Mouse (Mus musculus): Measurements from ENCODE around the gene Cwc27. TPM values are rescaled to one million over a fixed set of nuclear protein-coding genes. Genes with fewer than 3 reads are reported as not detected.
A peak's percentile ranks its signal among the peaks of the same experiment; 100 is the strongest.

Cwc27 gene
- total RNA-seq, 2 experiments from 2014 or later: 17.6 to 19.0 TPM

GRCm38 (mm10) chr13:104619503-104620288 lies 197.2 kb downstream of the Cwc27 start:
- intact Hi-C loops (cut with DNase I): no loop called here
- DNase-seq: no peak

DNA sequence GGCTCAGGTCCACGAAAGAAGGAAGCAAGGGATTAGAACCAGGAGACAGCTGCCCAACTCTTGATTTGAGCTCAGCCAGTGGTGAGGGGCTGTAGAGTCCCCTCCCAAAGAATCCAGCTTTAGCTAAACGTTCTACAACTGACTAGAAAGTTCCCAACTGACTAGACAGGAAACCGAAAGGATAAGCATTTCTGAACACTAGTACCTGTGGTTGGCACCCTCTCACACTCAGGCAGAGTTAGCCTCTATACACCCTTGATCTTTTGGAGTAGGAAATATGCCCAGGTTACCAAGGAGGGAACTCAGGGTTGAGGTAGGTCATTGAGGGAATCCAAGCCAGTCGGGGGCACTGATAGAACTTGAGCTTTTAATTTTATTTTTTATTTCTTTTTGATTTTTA lies 199.7 kb downstream of the Cwc27 start:
- no peak for DNase-seq
- intact Hi-C loops (cut with DNase I): no loop called here

DNA sequence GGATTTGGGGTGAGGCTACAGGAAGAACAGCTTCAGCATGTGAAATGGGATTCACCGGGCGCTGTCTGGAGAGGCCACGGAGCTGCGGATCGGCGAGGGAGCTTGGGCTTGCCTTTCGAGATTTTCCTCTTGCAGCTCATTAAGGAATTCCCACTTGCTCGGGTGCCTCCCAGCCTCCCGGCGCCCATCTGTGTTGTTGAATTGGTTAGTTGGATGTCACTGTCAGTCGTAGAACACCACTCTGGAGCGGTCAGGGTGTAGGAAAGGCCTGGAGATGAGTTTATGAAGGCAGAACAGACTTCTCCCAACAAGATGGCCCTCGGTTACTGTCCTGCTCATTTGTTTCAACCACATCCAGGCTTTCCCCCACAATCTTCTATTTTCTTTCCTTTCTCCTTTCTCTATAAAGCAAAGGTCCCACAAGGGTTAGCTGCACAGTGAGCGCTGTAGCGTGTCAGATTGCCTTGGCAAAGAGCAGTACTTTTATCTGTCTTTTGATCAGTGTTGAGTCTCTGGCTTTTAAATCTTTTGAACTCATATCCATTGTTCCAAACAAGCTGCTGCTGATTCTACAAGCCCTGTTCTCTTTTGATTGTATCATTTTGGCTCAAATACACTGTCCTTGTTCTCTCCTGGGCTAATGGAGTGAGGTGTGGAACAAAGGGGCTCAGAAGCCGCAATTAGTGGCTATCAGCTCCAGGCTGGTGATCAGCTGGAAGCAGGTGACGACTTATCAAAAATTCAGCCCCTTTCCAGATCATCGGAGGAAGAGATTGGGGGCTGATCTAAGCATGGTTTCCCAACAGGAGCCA lies 200.7 kb downstream of the Cwc27 start:
- intact Hi-C loops (cut with DNase I): no loop called here
- no peak for DNase-seq

GRCm38 (mm10) chr13:104615111-104615510 lies 201.8 kb downstream of the Cwc27 start:
- DNase-seq: no peak
- intact Hi-C loops (cut with DNase I): no loop called here

DNA sequence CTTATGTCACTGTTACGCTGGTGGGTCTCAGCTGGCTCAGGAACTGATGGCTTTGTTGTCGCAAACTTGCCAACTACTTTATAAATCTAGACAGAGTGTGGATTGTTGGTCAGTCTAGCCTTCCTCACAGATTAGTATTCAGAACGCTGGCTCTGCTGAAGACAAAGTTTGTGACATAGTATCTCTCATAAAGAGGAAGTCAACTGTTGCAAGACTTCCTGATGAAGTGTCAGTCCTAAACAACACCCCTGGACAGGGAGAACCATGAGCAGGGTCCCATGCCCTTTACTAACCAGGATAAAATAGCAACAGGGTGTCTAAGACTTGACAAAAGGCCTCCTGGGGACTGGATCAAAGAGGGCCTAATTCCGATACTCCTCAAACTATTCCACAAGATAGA lies 205.6 kb downstream of the Cwc27 start:
- intact Hi-C loops (cut with DNase I): no loop called here
- no peak for DNase-seq

DNA sequence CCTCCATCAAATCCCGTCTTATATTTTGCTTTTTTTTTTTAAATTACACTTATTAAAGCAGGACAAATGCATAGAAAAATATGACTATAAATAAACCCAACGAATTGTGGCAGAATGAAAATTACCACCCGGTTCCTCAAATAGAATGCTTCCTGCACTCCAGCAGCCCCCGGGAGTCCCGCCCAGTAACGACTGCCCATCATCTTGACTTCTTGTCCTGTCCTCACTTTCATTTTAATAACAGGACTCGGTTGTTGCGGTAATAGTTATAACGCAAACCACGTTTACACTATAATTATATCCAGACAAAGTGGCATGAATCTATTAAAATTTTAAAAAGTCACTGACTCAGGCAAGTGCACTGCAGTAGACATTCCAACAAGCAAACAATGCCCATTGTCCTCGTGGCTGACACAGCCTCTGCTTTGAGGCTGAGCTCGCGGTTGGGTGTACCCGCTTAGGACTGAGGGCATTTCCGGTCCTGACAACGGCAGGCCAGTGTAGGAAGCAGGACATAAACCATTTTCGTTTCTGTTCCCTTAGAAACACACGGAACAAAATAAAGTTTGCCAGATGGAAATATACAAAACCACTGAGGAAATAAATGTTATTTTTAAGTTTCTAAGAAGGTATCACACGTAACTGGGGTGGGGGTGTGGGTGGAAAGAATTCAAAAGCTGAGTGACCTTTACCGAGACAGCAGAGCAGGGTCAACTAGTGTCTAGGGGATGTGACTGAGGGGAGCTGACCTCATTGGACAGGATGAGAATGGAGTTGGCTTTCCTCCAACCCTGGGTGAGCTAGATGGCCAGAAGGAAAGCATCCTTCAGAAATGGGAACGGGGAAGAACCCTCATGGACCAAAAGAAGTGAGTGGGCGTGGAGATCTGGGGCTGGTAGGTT lies 206.5 kb downstream of the Cwc27 start:
- DNase-seq: peak in 1 of 2 experiments; percentile 36
- intact Hi-C loops (cut with DNase I): no loop called here

GRCm38 (mm10) chr13:104608516-104608915 lies 208.4 kb downstream of the Cwc27 start:
- intact Hi-C loops (cut with DNase I): no loop called here

GRCm38 (mm10) chr13:104606786-104607580 lies 210.0 kb downstream of the Cwc27 start:
- no peak for DNase-seq
- intact Hi-C loops (cut with DNase I): no loop called here

More at GRCm38 (mm10) chr13:104608516-104608915, 208.4 kb downstream of the Cwc27 start:
- no peak for DNase-seq

GRCm38 (mm10) chr13:104605111-104605510 lies 211.8 kb downstream of the Cwc27 start:
- intact Hi-C loops (cut with DNase I): no loop called here

DNA sequence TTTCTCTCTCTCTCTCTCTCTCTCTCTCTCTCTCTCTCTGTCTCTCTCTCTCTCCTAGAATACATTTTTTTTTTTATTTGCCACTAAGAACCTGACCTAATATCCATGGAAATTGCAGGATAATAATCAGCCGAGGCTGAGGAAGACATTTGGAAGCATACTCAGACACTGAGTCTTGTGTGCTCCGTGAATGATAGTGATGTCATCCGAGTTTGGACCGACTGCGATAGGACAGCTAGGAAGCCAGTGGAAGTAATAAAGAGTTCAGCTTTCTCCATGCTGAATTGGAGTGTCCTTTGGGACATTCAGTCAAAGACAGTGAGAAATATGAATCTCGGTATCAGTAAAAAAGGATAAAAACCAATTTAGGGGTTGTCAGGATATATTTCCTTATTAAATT lies 214.7 kb downstream of the Cwc27 start:
- DNase-seq: peak in 1 of 2 experiments; percentile 20
- intact Hi-C loops (cut with DNase I): no loop called here

More at GRCm38 (mm10) chr13:104605111-104605510, 211.8 kb downstream of the Cwc27 start:
- no peak for DNase-seq

DNA sequence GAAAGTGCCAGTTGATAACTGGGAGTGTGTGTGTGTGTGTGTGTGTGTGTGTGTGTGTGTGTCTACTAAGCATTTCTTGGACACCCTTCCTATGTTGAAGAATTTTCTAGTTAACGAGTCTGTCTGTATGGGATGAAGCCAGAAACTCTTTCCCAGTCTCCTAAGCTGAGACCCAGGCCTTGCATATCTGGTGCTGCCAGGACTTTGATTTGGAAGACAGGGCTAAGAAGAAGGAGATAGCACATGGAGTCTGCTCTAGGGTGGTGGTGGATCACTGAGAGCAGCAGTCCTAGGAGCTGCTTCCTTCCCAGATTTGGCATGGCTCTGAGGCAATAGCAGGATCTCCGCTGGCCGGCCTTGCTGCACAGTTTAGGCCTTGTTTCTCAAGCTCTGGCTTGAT lies 215.2 kb downstream of the Cwc27 start:
- intact Hi-C loops (cut with DNase I): no loop called here

DNA sequence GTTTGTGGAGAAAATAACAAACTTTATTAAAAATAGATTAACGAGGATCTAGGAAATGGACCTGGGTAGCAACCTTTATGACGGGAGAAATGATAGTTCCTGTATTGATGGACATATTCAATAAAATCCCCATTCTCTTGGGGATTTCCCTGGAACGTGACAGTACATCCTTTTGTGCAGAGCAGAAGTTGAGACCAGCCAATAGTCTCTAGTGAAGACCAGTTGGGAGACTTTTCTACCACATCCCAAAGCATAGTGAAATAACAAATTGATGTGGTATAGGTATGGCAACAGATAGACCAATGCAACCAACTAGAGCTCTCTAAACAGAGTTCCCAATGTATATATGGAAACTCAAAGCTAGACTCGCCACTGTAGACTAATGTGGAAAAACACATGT lies 220.7 kb downstream of the Cwc27 start:
- no peak for DNase-seq
- intact Hi-C loops (cut with DNase I): no loop called here

More for the DNA sequence above, 215.2 kb downstream of the Cwc27 start:
- peak; percentile 22 to 27 for DNase-seq

DNA sequence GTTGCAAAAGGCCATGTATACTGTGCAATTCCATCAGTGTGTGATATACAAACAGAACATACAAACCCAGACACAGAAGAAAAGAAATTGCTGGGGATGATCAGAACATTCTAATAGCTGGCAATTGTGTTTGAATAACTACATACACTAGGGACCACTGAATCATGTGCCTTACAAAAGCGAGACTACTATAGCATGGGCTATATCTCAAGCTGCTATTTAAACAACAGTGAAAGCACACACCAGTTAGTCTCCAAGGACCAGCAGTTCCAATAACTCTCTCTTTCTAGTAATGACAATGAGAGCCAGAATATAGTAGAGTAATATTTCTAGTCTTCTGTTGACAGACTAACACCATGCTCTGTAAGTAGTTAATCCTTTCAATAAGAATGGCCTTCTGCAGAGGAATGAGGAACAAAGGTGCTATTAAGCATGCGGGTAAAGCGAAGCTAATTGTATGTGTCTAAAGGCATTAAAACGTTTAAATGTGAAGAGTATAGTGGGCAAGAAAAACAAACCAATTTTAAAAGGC lies 222.1 kb downstream of the Cwc27 start:
- DNase-seq: no peak
- intact Hi-C loops (cut with DNase I): no loop called here

GRCm38 (mm10) chr13:104590931-104591330 lies 226.0 kb downstream of the Cwc27 start:
- no peak for DNase-seq
- intact Hi-C loops (cut with DNase I): no loop called here

DNA sequence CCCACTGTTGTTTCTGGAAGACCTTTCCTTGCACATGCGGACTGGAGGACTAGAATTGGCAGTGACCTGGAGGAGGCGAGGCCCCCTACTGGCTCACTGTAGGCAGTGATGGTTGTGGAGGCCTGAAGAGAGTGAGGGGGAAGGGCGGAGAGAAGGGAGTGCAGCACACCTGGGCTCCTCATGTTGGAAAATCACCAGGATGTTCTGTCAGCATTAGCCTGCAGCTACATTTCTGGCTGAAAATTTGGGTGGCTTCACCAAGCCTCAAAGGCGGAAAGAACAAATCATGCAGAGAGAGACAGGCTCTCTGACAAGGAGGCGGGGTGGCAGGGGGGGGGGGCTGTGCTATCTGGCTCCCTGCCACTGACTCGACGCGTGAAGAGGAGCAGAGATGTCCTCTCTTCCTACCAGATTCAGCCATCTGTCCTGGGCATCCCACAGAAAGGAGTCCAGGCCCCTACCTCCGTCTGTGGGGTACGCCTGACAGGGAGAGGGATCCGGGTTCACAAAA lies 226.8 kb downstream of the Cwc27 start:
- DNase-seq: no peak
- intact Hi-C loops (cut with DNase I): no loop called here

DNA sequence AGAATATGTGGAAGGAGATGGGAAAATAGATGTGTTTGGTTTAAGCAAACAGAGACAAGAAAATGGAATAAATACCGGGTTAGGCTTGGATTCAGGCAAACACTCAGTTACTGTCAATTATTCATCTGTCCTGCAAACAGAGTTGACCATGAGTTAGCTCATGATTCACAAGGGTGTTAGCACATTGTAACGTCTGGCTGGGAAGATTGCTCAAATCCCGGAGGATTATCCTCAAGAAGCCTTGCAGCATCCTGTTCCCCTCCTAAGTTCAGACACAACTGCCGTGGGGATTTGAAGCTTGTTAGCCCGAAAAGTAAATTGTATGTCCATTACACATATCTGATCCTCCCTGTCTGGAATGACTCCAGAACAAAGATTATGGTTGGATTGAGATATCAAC lies 228.6 kb downstream of the Cwc27 start:
- peak in 1 of 2 experiments; percentile 16 for DNase-seq
- intact Hi-C loops (cut with DNase I): no loop called here
